Mouse (Mus musculus) frontal cortex, postnatal 36 days (tissue): ENCODE measurements at regions not wholly inside any gene's neighbourhood (a gene's known extent, or its start where the extent isn't known, plus 50 kb on each side); places are given as distances from the start of the nearest gene placed in this dataset.

Experiments
- DNase-seq, 2 experiments: peaks; one replicate each; pipeline ENCODE4 v3.0.0; 2022; ENCODE audit warnings: low spot score in 2 of 2

DNA sequence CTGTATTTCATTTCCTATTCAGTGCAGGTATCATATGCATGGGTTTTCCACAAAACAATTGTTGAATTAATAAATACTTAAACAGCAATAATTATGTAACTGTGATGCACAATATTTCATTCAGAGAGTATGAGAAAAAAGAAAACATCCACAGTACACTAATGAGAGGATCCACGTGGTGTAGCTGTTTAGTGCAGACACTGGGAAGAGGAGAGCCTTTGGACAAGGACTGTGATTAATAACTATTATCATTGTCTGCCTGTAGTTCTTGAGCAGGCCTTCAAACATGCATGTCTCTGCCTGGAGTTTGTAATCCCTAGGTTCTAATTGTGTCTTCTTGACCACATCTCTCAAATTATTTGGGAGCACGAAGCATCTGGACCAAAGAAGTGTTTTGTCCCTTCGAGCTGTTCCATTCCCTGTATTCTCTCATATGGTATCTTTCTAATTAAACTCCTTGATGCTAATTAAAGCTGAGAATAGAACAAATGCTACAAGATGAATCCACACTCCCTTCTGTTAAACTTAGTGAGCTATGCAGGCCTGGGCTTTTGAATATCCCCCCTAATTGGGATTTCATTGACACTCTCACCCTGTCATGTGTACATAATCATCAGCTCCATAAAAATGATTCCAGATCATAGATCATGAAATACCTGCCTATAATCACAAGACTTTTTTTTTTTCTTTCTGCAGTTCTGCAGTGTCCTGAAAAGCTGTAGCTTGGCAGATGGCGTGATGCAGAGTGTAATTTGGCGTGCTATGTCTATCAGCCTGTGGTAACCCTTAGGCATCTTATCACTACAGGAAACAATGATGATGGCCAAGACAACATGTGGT lies 1208.9 kb upstream of the G6pd2 start:
- no peak for DNase-seq

DNA sequence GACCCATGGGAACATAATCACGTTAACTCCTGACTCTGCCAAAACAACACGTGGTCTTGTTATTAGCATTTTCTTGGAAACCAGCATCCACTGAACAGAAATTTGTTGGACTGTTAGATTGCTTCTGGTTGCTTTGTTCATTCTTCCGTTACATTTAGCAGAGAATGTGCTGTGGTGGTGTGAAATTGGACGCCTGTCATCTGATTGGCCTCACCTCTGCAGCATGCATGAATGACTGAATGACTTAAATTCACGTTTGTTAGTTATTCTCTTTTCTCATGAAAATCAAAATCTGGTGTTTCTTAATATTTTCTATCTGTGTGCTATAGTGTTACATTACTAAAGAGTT lies 1208.3 kb upstream of the G6pd2 start:
- no peak for DNase-seq

DNA sequence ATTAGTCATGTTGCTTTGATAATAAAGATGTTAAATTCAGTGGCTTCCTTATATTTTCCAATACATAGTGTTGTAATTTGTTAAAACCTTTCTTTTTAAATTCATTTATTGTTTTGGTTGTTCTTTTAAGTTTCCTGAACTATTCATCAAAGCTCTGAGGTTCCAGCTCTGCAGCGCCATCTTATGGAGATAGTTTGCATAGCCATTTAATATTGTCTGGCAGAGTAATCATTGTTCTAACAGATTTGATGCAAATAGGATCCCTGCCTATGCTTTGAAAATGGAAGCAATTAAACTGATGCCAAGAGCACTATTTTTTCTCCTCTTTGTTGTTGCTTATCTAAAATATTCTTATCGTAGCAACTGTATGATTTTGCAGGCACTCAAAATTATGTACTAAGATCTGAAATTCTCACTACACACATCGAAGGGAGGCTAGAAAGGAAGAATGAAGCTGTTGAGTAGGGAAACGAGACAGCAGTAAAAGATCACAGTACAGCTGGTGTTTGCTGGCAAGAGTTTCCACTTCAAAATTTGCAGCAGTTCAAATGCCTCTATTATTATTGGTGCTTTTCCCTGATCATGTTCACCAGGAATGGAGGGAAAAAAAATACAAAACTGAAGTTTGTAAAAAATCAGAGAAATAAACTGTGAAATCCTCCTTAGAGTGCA lies 1199.5 kb upstream of the G6pd2 start:
- peak; percentile 31 to 83 for DNase-seq
